Mouse (Mus musculus): ENCODE data around the gene Tbkbp1. TPM values are rescaled to one million over a fixed set of nuclear protein-coding genes. Genes with fewer than 3 reads are reported as not detected.

Gene Tbkbp1
- total RNA-seq, 2 experiments from 2014 or later, result 52.4 to 53.7 TPM

- DNase-seq (ENCODE audit: extremely low spot score in 1 of 2, low spot score in 2 of 2), result no peak
- intact Hi-C loops (cut with DNase I), result no loop called here
Observed at GRCm38 (mm10) chr11:97133270-97133669, 18.0 kb downstream of the Tbkbp1 start.

- intact Hi-C loops (cut with DNase I), result no loop called here
- no peak for DNase-seq (ENCODE audit: extremely low spot score in 1 of 2, low spot score in 2 of 2)
Observed at GRCm38 (mm10) chr11:97132185-97132584, 19.1 kb downstream of the Tbkbp1 start.

- no peak for DNase-seq (ENCODE audit: extremely low spot score in 1 of 2, low spot score in 2 of 2)
- intact Hi-C loops (cut with DNase I), result no loop called here
Observed at GRCm38 (mm10) chr11:97131683-97132082, 19.6 kb downstream of the Tbkbp1 start.

- DNase-seq (ENCODE audit: extremely low spot score in 1 of 2, low spot score in 2 of 2), result no peak
- intact Hi-C loops (cut with DNase I), result no loop called here
Observed at GRCm38 (mm10) chr11:97130318-97130717, 21.0 kb downstream of the Tbkbp1 start.

GRCm38 (mm10) chr11:97128956-97129355, 22.3 kb downstream of the Tbkbp1 start:
- DNase-seq (ENCODE audit: extremely low spot score in 1 of 2, low spot score in 2 of 2), result no peak
- intact Hi-C loops (cut with DNase I), result no loop called here

- intact Hi-C loops (cut with DNase I), result no loop called here
- no peak for DNase-seq (ENCODE audit: extremely low spot score in 1 of 2, low spot score in 2 of 2)
Observed at GRCm38 (mm10) chr11:97127470-97128223, 23.6 kb downstream of the Tbkbp1 start.

GRCm38 (mm10) chr11:97126645-97127468, 24.4 kb downstream of the Tbkbp1 start:
- intact Hi-C loops (cut with DNase I), result no loop called here
- DNase-seq (ENCODE audit: extremely low spot score in 1 of 2, low spot score in 2 of 2), result no peak

GRCm38 (mm10) chr11:97124266-97125036, 26.8 kb downstream of the Tbkbp1 start:
- no peak for DNase-seq (ENCODE audit: extremely low spot score in 1 of 2, low spot score in 2 of 2)
- intact Hi-C loops (cut with DNase I), result no loop called here

- intact Hi-C loops (cut with DNase I), result no loop called here
- no peak for DNase-seq (ENCODE audit: extremely low spot score in 1 of 2, low spot score in 2 of 2)
Observed at GRCm38 (mm10) chr11:97123282-97123890, 27.9 kb downstream of the Tbkbp1 start.

GRCm38 (mm10) chr11:97120641-97121040, 30.7 kb downstream of the Tbkbp1 start:
- intact Hi-C loops (cut with DNase I), result no loop called here
- DNase-seq (ENCODE audit: extremely low spot score in 1 of 2, low spot score in 2 of 2), result no peak

GRCm38 (mm10) chr11:97120221-97120620, 31.1 kb downstream of the Tbkbp1 start:
- intact Hi-C loops (cut with DNase I), result no loop called here
- DNase-seq (ENCODE audit: extremely low spot score in 1 of 2, low spot score in 2 of 2), result no peak

GRCm38 (mm10) chr11:97115797-97116196, 35.5 kb downstream of the Tbkbp1 start:
- no peak for DNase-seq (ENCODE audit: extremely low spot score in 1 of 2, low spot score in 2 of 2)
- intact Hi-C loops (cut with DNase I), result no loop called here

- intact Hi-C loops (cut with DNase I), result no loop called here
- no peak for DNase-seq (ENCODE audit: extremely low spot score in 1 of 2, low spot score in 2 of 2)
Observed at GRCm38 (mm10) chr11:97114671-97115601, 36.4 kb downstream of the Tbkbp1 start, which contains the start of gene Tbx21. TSS of gene Tbx21 (minus strand) at chr11:97115331.

- no peak for DNase-seq (ENCODE audit: extremely low spot score in 1 of 2, low spot score in 2 of 2)
- intact Hi-C loops (cut with DNase I), result no loop called here
Observed at GRCm38 (mm10) chr11:97112519-97113125, 38.7 kb downstream of the Tbkbp1 start.

GRCm38 (mm10) chr11:97108976-97109375, 42.3 kb downstream of the Tbkbp1 start:
- no peak for DNase-seq (ENCODE audit: extremely low spot score in 1 of 2, low spot score in 2 of 2)
- intact Hi-C loops (cut with DNase I), result no loop called here

GRCm38 (mm10) chr11:97104091-97104483, 47.2 kb downstream of the Tbkbp1 start:
- DNase-seq (ENCODE audit: extremely low spot score in 1 of 2, low spot score in 2 of 2), result no peak
- intact Hi-C loops (cut with DNase I), result no loop called here

All from left cerebral cortex, postnatal 10 days (tissue).